Mouse (Mus musculus) neural tube, embryonic 15.5 days (tissue): ENCODE measurements around the gene Smad9. TPM values are rescaled to one million over a fixed set of nuclear protein-coding genes. Genes with fewer than 3 reads are reported as not detected.
A peak's percentile ranks its signal among the peaks of the same experiment; 100 is the strongest.

Experiments used
- ATAC-seq: fragments of 200-750 bp; cut with Nextera tagmentation; 2 replicates; pipeline ENCODE4 v1.8.0; 2017; ENCODE audit warnings: mild to moderate bottlenecking, moderate TSS enrichment, moderate library complexity; ENCODE audit not compliant: low FRiP score
- H3K27ac ChIP-seq: fragments of 300-500 bp; sonication (generic); replicated peaks from 2 replicates; pipeline ENCODE4 v1.5.1; 2015; ENCODE audit warnings: mild to moderate bottlenecking, inconsistent platforms
- H3K27me3 ChIP-seq: fragments of 300-500 bp; sonication (generic); replicated peaks from 2 replicates; pipeline ENCODE4 v1.6.1; 2015; ENCODE audit warnings: inconsistent platforms
- H3K36me3 ChIP-seq: fragments of 300-500 bp; sonication (generic); 2 replicates; pipeline ENCODE4 v1.6.1; 2015; ENCODE audit warnings: inconsistent platforms
- H3K4me1 ChIP-seq: fragments of 300-500 bp; sonication (generic); 2 replicates; pipeline ENCODE4 v1.6.1; 2015; ENCODE audit warnings: inconsistent platforms
- H3K4me2 ChIP-seq: fragments of 300-500 bp; sonication (generic); 2 replicates; pipeline ENCODE4 v1.6.1; 2015; ENCODE audit warnings: inconsistent platforms, mild to moderate bottlenecking, moderate library complexity
- H3K4me3 ChIP-seq: fragments of 300-500 bp; sonication (generic); replicated peaks from 2 replicates; pipeline ENCODE4 v1.5.1; 2015; ENCODE audit warnings: mild to moderate bottlenecking, inconsistent platforms
- H3K9ac ChIP-seq: fragments of 300-500 bp; sonication (generic); replicated peaks from 2 replicates; pipeline ENCODE4 v1.6.1; 2015; ENCODE audit warnings: mild to moderate bottlenecking, inconsistent platforms
- H3K9me3 ChIP-seq: fragments of 300-500 bp; sonication (generic); replicated peaks from 2 replicates; pipeline ENCODE4 v1.6.1; 2016; ENCODE audit warnings: inconsistent platforms
- WGBS: fragments of 180-500 bp; shearing (Covaris S2); methylation state at CpG from one replicate; pipeline ENCODE4 v1.1.7; 2015; ENCODE audit warnings: mixed read lengths; 5-methylcytosine and 5-hydroxymethylcytosine counted together
- polyA plus RNA-seq: library from polyadenylated mRNA; unstranded; fragments of >200 nt; fragmentation: Nextera tagmentation; extraction: Ambion mirVana; gene quantifications from 2 replicates; pipeline ENCODE4 v1.2.1, GENCODE M21; 2015

Smad9 gene
- polyA plus RNA-seq, 1 experiment from 2014 or later: 0.86 TPM

DNA sequence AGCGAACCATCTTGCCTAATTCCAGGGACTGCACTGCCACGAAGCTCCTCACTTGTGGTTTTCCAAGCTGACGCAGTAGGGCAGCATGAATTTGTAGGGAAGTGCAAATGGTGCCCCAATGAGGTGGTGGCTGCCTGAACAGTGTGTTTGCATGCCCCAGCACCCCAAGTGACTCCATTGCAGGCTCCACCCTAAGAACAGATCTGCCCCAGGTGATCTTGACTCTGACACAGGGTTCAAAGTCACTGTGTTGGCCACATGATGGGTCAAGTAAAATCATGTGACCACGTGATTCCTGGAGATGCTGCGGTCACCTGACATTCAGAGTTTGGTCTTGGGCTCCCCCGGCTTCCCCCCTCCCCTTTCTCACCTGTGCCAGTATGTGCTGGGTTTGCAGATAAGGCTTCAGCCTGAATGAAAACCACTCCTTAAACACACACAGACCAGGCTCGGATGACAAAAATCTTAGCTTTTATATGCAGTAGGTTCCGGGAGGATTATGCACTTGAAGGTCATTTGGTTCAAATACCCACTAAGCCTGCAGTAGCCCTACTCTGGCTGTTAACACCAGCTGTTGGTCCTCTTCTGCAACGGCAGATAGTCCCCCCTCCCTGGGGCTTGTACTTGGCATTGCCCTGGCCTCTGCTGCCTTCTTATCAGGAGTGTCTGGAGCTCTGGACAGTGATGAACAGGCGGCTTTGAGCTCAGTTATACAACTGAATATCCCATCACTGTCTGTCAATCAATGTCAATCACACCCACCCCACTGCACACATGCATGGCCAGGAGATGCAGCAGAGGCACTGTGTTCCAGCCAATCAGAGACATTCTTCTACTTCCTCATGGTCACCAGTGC, 36.7 kb downstream of the Smad9 start:
- Histone ChIP-seq H3K27ac (no peak overlapping the region), H3K4me3 (no peak overlapping the region), H3K9ac (no peak overlapping the region), H3K4me1 (no peaks in the 10 kb centered on the region), H3K4me2 (no peak overlapping the region), H3K27me3 (no peaks in the 10 kb centered on the region), H3K36me3 (no peaks in the 10 kb centered on the region; the same call in 1 of the 2 replicates), H3K9me3 (no peaks in the 10 kb centered on the region)
- 83% methylated on average over 10 of the region's 10 CpGs for whole genome bisulfite sequencing
- ATAC-seq: no peak

DNA sequence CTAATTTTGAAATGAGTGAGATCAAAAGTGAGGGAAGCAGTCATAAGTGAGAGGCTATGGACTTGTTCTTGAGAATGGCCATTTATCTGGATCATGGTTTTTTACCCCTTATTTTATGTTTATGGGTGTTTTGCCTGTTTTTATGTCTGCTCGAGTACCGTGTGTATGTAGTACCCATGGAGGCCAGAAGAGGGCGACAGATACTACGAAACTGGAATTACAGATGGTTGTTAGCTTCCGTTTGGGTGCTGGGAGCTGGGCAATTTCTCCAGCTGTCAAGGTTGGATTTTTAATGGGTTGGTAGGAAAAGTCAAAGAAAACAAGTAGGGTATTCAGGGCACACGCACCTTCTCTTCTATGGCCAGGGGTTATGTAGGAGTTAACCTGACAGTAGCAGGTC, 38.4 kb downstream of the Smad9 start:
- H3K9ac ChIP-seq: no peak overlapping the region
- no peaks in the 10 kb centered on the region for H3K4me1 ChIP-seq
- H3K9me3 ChIP-seq: no peaks in the 10 kb centered on the region
- WGBS: 89% methylated on average over 6 of the region's 6 CpGs
- H3K27me3 ChIP-seq: no peaks in the 10 kb centered on the region
- no peak overlapping the region for H3K4me2 ChIP-seq
- H3K27ac ChIP-seq: no peak overlapping the region
- no peaks in the 10 kb centered on the region; the same call in 1 of the 2 replicates for H3K36me3 ChIP-seq
- H3K4me3 ChIP-seq: no peak overlapping the region
- ATAC-seq: no peak

DNA sequence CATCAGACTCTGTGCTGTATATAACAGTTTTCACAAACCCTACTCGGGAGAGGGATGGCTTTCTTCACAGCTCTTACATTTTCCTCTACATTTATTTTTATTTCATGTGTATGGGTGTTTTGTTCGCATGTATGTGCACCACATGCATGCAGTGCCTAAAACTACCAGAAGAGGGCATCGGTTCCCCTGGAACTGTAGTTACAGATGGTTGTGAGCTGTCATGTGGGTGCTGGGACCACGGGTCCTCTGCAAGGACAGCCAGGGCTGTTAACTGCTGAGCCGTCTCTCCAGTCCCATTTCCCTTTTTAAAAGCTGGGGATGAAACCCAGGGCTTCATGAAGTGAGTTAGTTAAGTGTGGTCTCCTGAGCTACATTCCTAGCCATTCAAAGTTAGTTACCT, 40.0 kb downstream of the Smad9 start:
- H3K4me1 ChIP-seq: no peaks in the 10 kb centered on the region
- no peak overlapping the region for H3K4me2 ChIP-seq
- no peak overlapping the region for H3K27ac ChIP-seq
- no peaks in the 10 kb centered on the region for H3K9me3 ChIP-seq
- H3K4me3 ChIP-seq: no peak overlapping the region
- ATAC-seq: no peak
- H3K9ac ChIP-seq: no peak overlapping the region
- 91% methylated on average over 5 of the region's 5 CpGs for WGBS
- no peaks in the 10 kb centered on the region for H3K27me3 ChIP-seq
- H3K36me3 ChIP-seq: no peaks in the 10 kb centered on the region

DNA sequence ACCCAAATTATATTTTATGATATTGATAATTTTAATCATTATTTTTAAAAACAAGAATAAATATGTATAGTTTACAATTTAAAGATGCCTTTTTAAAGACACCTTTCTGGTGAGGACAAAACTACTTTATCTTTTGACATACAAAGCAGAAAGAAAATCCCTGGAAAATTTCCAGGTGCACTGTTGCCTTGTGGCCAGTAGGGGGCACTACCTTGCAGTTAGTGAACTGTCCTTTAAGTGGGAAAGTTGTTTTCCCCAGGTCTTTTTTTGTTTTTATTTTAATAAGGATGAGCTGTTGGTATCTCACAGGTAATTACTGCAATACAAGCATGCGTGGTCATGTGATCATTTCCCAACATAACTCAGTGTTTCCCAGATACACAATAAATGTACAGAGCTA, 40.4 kb downstream of the Smad9 start:
- H3K9ac ChIP-seq: no peak overlapping the region
- H3K27ac ChIP-seq: no peak overlapping the region
- no peak for ATAC-seq
- H3K36me3 ChIP-seq: no peaks in the 10 kb centered on the region
- 94% methylated on average over 1 of the region's 1 CpGs for WGBS
- H3K9me3 ChIP-seq: no peaks in the 10 kb centered on the region
- no peak overlapping the region for H3K4me3 ChIP-seq
- no peaks in the 10 kb centered on the region for H3K4me1 ChIP-seq
- no peak overlapping the region for H3K4me2 ChIP-seq
- H3K27me3 ChIP-seq: no peaks in the 10 kb centered on the region

- no peaks in the 10 kb centered on the region for H3K9me3 ChIP-seq
- H3K27ac ChIP-seq: no peak overlapping the region
- no peaks in the 10 kb centered on the region for H3K4me1 ChIP-seq
- peak; percentile 75 for ATAC-seq
- no peak overlapping the region for H3K9ac ChIP-seq
- no peak overlapping the region for H3K4me3 ChIP-seq
- no peaks in the 10 kb centered on the region for H3K36me3 ChIP-seq
- no peak overlapping the region for H3K4me2 ChIP-seq
- H3K27me3 ChIP-seq: no peaks in the 10 kb centered on the region
- 38% methylated on average over 16 of the region's 16 CpGs for WGBS
Observed at GRCm38 (mm10) chr3:54797211-54797610, 41.8 kb downstream of the Smad9 start.

- H3K27me3 ChIP-seq: no peaks in the 10 kb centered on the region
Observed at GRCm38 (mm10) chr3:54803713-54804112, 48.3 kb downstream of the Smad9 start.

GRCm38 (mm10) chr3:54807061-54807661, 51.8 kb downstream of the Smad9 start:
- Histone ChIP-seq H3K4me3 (peak overlapping the region; percentile 89), H3K27me3 (no peaks in the 10 kb centered on the region), H3K27ac (peak overlapping the region; percentile 97), H3K36me3 (peaks cover 16% of the 10 kb centered on the region), H3K9me3 (no peaks in the 10 kb centered on the region), H3K9ac (peak overlapping the region; percentile 99), H3K4me1 (peaks cover 26% of the 10 kb centered on the region), H3K4me2 (peak overlapping the region; percentile 89)
- ATAC-seq: peak; percentile 71
- WGBS: under 1% methylated on average over 51 of the region's 56 CpGs

More at GRCm38 (mm10) chr3:54803713-54804112, 48.3 kb downstream of the Smad9 start:
- H3K27ac ChIP-seq: no peak overlapping the region
- H3K36me3 ChIP-seq: peaks cover 16% of the 10 kb centered on the region
- no peak overlapping the region for H3K4me3 ChIP-seq
- no peak for ATAC-seq
- no peaks in the 10 kb centered on the region for H3K9me3 ChIP-seq
- H3K4me1 ChIP-seq: peaks cover 26% of the 10 kb centered on the region
- 95% methylated on average over 8 of the region's 8 CpGs for WGBS
- H3K9ac ChIP-seq: no peak overlapping the region
- H3K4me2 ChIP-seq: no peak overlapping the region

- Histone ChIP-seq H3K27ac (peak within 1 kb of the TSS; percentile 97), H3K9ac (peak within 1 kb of the TSS; percentile 99), H3K4me2 (peak within 1 kb of the TSS; percentile 89), H3K27me3 (no peaks in the 10 kb centered on the region), H3K4me3 (peak within 1 kb of the TSS; percentile 89), H3K9me3 (no peaks in the 10 kb centered on the region), H3K4me1 (peaks cover 26% of the 10 kb centered on the region), H3K36me3 (peaks cover 16% of the 10 kb centered on the region)
- peak; percentile 96 for ATAC-seq
- under 1% methylated on average over 50 of the region's 52 CpGs for WGBS
Observed at GRCm38 (mm10) chr3:54807666-54808217, 52.4 kb downstream of the Smad9 start, which contains the start of gene Rfxap. Gene Rfxap, minus strand, starts transcription at chr3:54807791.

GRCm38 (mm10) chr3:54809111-54809510, 53.7 kb downstream of the Smad9 start:
- WGBS: 68% methylated on average over 5 of the region's 5 CpGs
- Histone ChIP-seq H3K36me3 (peaks cover 4% of the 10 kb centered on the region), H3K9ac (no peak overlapping the region), H3K4me2 (no peak overlapping the region), H3K4me3 (no peak overlapping the region), H3K27me3 (no peaks in the 10 kb centered on the region), H3K4me1 (peaks cover 26% of the 10 kb centered on the region), H3K9me3 (no peaks in the 10 kb centered on the region), H3K27ac (no peak overlapping the region)
- ATAC-seq: no peak

DNA sequence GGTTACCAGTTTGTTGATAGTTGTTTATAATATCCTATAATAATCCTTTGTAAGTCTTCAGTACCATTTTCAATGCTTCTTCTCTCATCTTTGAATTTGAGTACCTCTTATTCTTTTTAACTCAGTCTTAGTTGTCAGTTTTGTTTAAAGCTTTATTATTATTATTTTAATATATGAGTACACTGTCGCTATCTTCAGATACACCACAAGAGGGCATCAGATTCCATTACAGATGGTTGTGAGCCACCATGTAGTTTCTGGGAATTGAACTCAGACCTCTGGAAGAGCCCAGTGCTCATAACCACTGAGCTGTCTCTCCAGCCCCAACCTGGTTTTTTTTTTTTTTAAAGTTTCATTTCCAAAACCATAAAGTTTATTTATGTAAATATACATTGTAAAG, 56.2 kb downstream of the Smad9 start:
- H3K4me2 ChIP-seq: no peak overlapping the region
- no peak overlapping the region for H3K4me3 ChIP-seq
- WGBS: 63% methylated on average over 1 of the region's 1 CpGs
- no peaks in the 10 kb centered on the region for H3K9me3 ChIP-seq
- peaks cover 10% of the 10 kb centered on the region for H3K4me1 ChIP-seq
- H3K27me3 ChIP-seq: no peaks in the 10 kb centered on the region
- no peaks in the 10 kb centered on the region for H3K36me3 ChIP-seq
- H3K27ac ChIP-seq: no peak overlapping the region
- no peak for ATAC-seq
- no peak overlapping the region for H3K9ac ChIP-seq

- peak; percentile 65 for ATAC-seq
- 59% methylated on average over 6 of the region's 6 CpGs for WGBS
- no peak overlapping the region for H3K4me2 ChIP-seq
- no peaks in the 10 kb centered on the region for H3K4me1 ChIP-seq
- no peak overlapping the region for H3K4me3 ChIP-seq
- H3K9me3 ChIP-seq: no peaks in the 10 kb centered on the region
- H3K36me3 ChIP-seq: no peaks in the 10 kb centered on the region
- H3K27me3 ChIP-seq: no peaks in the 10 kb centered on the region
- H3K27ac ChIP-seq: no peak overlapping the region
- no peak overlapping the region for H3K9ac ChIP-seq
Observed at GRCm38 (mm10) chr3:54813418-54813988, 58.1 kb downstream of the Smad9 start.
